Mouse (Mus musculus) testis, adult 2 months (tissue): ENCODE results near the gene Trim8. TPM values are rescaled to one million over a fixed set of nuclear protein-coding genes. Genes with fewer than 3 reads are reported as not detected.

ENCODE experiments used
- H3K27ac ChIP-seq: fragments of 200-500 bp; 2 replicates; pipeline ENCODE4 v1.5.1; 2012; ENCODE audit warnings: low read depth, low read length; ENCODE audit not compliant: control insufficient read depth, insufficient read depth
- H3K27me3 ChIP-seq: fragments of 200-500 bp; 2 replicates; pipeline ENCODE4 v1.6.1; 2012; ENCODE audit warnings: mild to moderate bottlenecking, low read length, moderate library complexity; ENCODE audit not compliant: control insufficient read depth, insufficient read depth
- H3K36me3 ChIP-seq: fragments of 200-500 bp; 2 replicates; pipeline ENCODE4 v1.6.1; 2012; ENCODE audit warnings: mild to moderate bottlenecking, low read length; ENCODE audit not compliant: control insufficient read depth, insufficient read depth
- H3K4me1 ChIP-seq: fragments of 200-500 bp; 2 replicates; pipeline ENCODE4 v1.6.1; 2012; ENCODE audit warnings: low read length; ENCODE audit not compliant: control insufficient read depth, insufficient read depth
- H3K4me3 ChIP-seq: fragments of 200-500 bp; 2 replicates; pipeline ENCODE4 v1.5.1; 2012; ENCODE audit warnings: low read depth, mild to moderate bottlenecking, low read length, moderate library complexity, mixed read lengths; ENCODE audit not compliant: control insufficient read depth
- CTCF ChIP-seq: fragments of 200-500 bp; IDR thresholded peaks from 2 replicates; pipeline ENCODE4 v1.5.1; 2012; ENCODE audit warnings: low read depth, mild to moderate bottlenecking, inconsistent platforms, low read length, moderate library complexity; ENCODE audit not compliant: control insufficient read depth, insufficient read depth, insufficient replicate concordance
- POLR2A ChIP-seq: fragments of 200-500 bp; IDR thresholded peaks from 2 replicates; pipeline ENCODE4 v1.6.1; 2012; ENCODE audit warnings: low read depth, mild to moderate bottlenecking, inconsistent platforms, low read length, moderate library complexity; ENCODE audit not compliant: control insufficient read depth
- polyA plus RNA-seq: library from polyadenylated mRNA; depleted of rRNA; stranded (reverse); fragments of >200 nt; gene quantifications from 2 replicates; pipeline ENCODE4 v1.2.3, GENCODE M21; 2012

Gene Trim8
- polyA plus RNA-seq, 1 experiment, result 2.1 TPM

DNA sequence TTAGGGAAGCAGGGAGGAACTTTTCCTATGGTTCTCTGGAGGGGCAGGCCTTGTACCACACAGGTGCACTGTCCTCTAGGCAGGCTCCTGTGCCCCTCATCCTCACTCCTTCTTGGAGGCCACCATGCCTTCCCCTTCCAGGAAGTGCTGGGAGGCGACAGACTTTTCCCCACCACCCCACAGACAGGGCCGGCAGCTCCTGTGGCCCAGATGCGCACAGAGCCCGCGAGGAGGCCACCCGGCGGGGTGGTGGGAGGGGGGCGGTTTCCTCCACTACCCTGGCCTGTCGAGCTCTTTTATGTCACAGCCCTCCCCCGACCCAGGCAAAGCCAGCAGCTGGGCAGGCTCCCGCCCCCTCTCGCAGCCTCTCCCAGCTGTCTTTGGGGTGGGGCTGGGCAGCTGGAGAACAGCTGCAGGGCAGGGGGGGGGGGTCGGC, 16.9 kb downstream of the Trim8 start:
- H3K27me3 ChIP-seq, result no peaks in the 10 kb centered on the region
- H3K36me3 ChIP-seq, result no peaks in the 10 kb centered on the region
- TF ChIP-seq CTCF, result no peak
- no peak for TF ChIP-seq POLR2A
- no peak overlapping the region for H3K27ac ChIP-seq
- H3K4me3 ChIP-seq, result no peak overlapping the region
- H3K4me1 ChIP-seq, result peaks cover 23% of the 10 kb centered on the region

DNA sequence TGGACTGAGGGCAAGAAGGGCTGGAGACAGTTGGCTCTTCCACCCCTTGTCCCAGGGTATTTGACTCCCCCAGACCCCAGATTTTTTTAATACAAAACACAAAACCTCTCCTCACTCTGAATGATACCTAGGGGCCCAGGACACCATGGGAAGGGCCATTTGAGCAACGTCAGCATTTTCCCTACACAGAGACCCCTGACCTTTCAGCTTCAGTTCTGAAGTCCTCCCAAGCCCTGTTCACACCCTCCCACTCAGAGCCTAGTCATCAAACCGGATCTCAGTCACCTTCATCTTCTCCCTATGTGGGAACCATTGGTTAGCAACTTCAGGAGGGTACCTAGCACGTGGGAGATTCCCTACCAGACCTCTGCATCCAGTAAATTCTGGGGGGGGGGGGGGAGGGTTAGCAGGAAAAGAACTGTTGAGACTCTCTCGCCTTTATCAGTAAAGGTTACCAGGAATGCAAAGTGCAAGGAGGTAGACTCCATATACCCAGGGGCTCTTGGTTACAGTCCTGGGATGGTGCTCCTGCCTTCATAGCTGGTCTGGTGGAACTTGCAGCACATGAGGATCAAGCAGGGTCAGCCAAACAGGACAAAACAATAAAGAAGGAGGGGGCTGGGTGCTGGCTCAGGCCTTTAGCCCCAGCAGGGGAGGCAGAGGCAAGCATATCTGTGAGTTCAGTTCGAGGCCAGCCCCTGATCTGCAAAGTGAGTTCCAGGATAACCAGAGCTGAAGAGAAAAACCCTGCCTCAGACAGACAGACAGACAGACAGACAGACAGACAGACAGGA, 17.5 kb downstream of the Trim8 start:
- no peak for TF ChIP-seq POLR2A
- no peak for TF ChIP-seq CTCF
- Histone ChIP-seq H3K4me3 (no peak overlapping the region), H3K27ac (no peak overlapping the region), H3K36me3 (no peaks in the 10 kb centered on the region), H3K4me1 (peaks cover 23% of the 10 kb centered on the region), H3K27me3 (no peaks in the 10 kb centered on the region)

DNA sequence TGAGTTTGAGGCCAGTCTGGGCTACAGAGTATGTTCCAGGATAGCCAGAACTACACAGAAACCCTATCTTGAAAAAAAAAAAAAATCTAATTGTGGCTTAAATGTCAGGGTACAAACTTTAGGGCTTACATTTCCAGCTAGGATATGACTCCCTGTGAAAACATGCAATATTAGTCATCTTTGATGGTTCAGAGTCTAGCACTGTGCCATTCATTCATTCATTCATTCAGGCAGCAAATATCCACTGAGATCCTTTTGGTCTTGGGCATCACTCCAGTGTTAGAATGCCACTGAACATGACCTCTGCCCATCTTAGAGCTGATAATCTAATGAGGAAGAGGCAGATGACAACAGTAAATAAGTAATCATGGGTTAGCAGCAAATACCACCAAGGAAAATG, 20.2 kb downstream of the Trim8 start:
- TF ChIP-seq CTCF (no peak), POLR2A (no peak)
- no peaks in the 10 kb centered on the region for H3K27me3 ChIP-seq
- no peak overlapping the region for H3K27ac ChIP-seq
- H3K4me3 ChIP-seq, result no peak overlapping the region
- H3K36me3 ChIP-seq, result no peaks in the 10 kb centered on the region
- peaks cover 17% of the 10 kb centered on the region for H3K4me1 ChIP-seq

DNA sequence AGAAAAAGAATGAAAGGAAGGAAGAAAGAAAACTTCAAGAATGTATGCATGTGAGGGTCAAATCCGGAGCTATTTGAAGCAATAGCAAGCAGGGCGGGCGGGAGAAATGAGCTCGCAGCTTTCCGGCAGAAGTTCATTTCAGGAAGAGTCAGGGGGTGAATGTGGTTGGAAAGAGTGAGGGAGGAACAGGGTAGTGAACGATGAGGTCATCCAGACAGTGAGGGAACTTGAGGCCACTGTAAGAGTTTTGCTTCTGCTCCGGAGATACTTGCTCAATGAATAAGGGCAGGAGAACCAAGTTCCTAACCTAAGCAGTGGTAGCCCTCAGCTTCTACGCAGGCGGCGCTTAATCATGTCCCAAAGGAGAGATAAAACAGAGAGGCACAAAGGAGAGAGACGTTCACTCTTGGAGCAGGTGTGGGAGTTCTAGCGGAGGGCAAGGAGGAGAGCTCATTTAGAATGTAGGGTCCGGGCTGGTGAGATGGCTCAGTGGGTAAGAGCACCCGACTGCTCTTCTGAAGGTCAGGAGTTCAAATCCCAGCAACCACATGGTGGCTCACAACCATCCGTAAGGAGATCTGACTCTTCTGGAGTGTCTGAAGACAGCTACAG, 21.0 kb downstream of the Trim8 start:
- Histone ChIP-seq H3K4me1 (peaks cover 17% of the 10 kb centered on the region), H3K27me3 (no peaks in the 10 kb centered on the region), H3K4me3 (no peak overlapping the region), H3K27ac (no peak overlapping the region), H3K36me3 (no peaks in the 10 kb centered on the region)
- TF ChIP-seq POLR2A (no peak), CTCF (no peak)

DNA sequence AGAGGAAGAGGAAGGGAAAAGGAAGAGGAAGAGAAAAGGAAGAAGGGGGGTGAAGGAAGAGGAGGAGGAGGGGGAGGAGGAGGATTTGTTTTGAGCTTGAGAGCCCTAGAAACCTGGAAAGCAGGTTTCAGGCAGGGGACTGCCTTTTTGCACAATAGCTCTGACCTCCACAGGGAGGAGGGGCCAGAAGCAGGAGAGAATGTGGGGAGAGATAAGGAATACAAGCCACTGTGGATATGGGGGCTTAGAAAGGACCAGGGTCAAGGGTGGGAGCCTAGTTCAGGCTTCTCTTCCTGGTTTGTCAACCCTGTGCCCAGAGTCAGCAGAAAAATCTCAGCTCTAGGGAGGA, 21.6 kb downstream of the Trim8 start:
- no peak for TF ChIP-seq CTCF
- no peak for TF ChIP-seq POLR2A
- no peak overlapping the region for H3K4me3 ChIP-seq
- no peaks in the 10 kb centered on the region for H3K27me3 ChIP-seq
- no peak overlapping the region for H3K27ac ChIP-seq
- no peaks in the 10 kb centered on the region for H3K36me3 ChIP-seq
- peaks cover 17% of the 10 kb centered on the region for H3K4me1 ChIP-seq

DNA sequence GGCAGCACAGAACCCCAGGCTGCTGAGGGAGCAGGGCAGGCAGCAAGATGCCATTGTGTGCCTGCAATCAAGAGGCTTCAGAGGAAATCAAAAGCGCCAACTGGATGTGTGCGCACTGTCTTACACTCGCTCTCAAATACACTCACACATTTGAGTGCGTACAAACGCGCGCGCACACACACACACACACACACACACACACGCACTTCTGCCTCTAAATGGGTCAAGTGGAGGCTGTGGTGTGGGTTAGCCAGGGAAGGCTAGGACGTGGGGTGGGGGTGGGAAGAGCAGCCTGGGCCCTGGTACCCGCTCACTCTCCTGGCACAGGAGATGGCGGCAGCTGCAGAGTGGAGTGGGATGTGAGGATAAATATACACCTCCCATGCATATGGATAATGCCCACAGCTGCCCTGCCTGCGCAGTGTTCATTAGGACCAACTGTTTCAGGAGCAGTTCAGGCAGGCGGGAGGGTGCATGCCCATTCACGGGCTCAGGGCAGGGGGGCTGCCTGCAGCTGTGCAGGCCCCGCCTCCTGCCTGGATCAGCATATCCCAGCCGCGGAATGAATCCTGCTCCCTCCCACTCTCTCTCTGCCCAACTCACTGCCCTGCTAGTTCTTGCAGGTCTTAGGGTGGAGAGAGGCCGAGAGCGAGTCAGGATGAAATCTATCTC, 22.1 kb downstream of the Trim8 start:
- Histone ChIP-seq H3K4me1 (peaks cover 17% of the 10 kb centered on the region), H3K27ac (no peak overlapping the region), H3K4me3 (no peak overlapping the region), H3K27me3 (no peaks in the 10 kb centered on the region), H3K36me3 (no peaks in the 10 kb centered on the region)
- no peak for TF ChIP-seq POLR2A
- no peak for TF ChIP-seq CTCF

DNA sequence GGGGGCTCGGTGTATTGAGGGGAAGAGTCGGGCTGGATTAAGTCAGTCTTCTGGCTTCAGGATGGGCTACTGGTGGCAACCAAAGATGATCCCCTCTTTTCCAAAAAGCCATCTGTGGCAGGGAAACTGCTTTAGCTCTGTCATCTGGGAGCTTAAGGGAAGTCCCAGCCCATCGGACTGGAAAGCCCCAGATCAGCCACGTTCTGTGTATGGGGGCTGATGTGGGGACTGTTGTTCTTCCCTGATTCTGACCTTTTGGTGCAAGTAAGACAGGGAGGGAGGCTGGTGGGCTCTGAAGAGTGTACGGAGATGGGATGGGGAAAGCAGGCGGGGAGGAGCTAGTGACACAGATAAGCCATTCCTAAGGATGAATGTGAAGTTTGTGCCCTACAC, 22.6 kb downstream of the Trim8 start:
- no peaks in the 10 kb centered on the region for H3K27me3 ChIP-seq
- H3K27ac ChIP-seq, result no peak overlapping the region
- no peak for TF ChIP-seq CTCF
- no peak for TF ChIP-seq POLR2A
- H3K4me3 ChIP-seq, result no peak overlapping the region
- no peaks in the 10 kb centered on the region for H3K36me3 ChIP-seq
- H3K4me1 ChIP-seq, result peaks cover 18% of the 10 kb centered on the region
